Mouse (Mus musculus) liver, embryonic 11.5 days (tissue): Measurements from ENCODE around the gene Gm16485. TPM values are rescaled to one million over a fixed set of nuclear protein-coding genes. Genes with fewer than 3 reads are reported as not detected.

Experiments
- ATAC-seq: fragments of 200-750 bp; cut with Nextera tagmentation; replicated peaks from 2 replicates; pipeline ENCODE4 v1.8.0; 2017; ENCODE audit warnings: moderate number of reproducible peaks, mild to moderate bottlenecking, moderate TSS enrichment, moderate library complexity; ENCODE audit not compliant: low FRiP score
- DNase-seq: peaks from one replicate; pipeline ENCODE4 v3.0.0-alpha.2; 2017; ENCODE audit warnings: low spot score
- H3K27ac ChIP-seq: fragments of 300-500 bp; sonication (generic); 2 replicates; pipeline ENCODE4 v1.5.1; 2014; ENCODE audit warnings: mild to moderate bottlenecking, low read depth, low read length, control low read depth
- H3K27me3 ChIP-seq: fragments of 300-500 bp; sonication (generic); replicated peaks from 2 replicates; pipeline ENCODE4 v1.6.1; 2014; ENCODE audit warnings: low read length, mixed read lengths; ENCODE audit not compliant: control insufficient read depth, insufficient read depth
- H3K36me3 ChIP-seq: fragments of 300-500 bp; sonication (generic); 2 replicates; pipeline ENCODE4 v1.6.1; 2014; ENCODE audit warnings: mild to moderate bottlenecking, low read length, moderate library complexity, mixed read lengths; ENCODE audit not compliant: control insufficient read depth, insufficient read depth
- H3K4me1 ChIP-seq: fragments of 300-500 bp; sonication (generic); replicated peaks from 2 replicates; pipeline ENCODE4 v1.6.1; 2014; ENCODE audit warnings: low read length, mixed read lengths; ENCODE audit not compliant: control insufficient read depth, insufficient read depth
- H3K4me2 ChIP-seq: fragments of 300-500 bp; sonication (generic); 2 replicates; pipeline ENCODE4 v1.6.1; 2014; ENCODE audit warnings: mild to moderate bottlenecking, control low read depth, moderate library complexity
- H3K4me3 ChIP-seq: fragments of 300-500 bp; sonication (generic); 2 replicates; pipeline ENCODE4 v1.5.1; 2014; ENCODE audit warnings: low read depth, low read length, control low read depth
- H3K9ac ChIP-seq: fragments of 300-500 bp; sonication (generic); 2 replicates; pipeline ENCODE4 v1.6.1; 2014; ENCODE audit warnings: low read depth, low read length, control low read depth
- H3K9me3 ChIP-seq: fragments of 300-500 bp; sonication (generic); 2 replicates; pipeline ENCODE4 v1.6.1; 2016; ENCODE audit warnings: low read length, inconsistent platforms, mixed read lengths; ENCODE audit not compliant: control insufficient read depth
- WGBS: fragments of 180-500 bp; shearing (Covaris S2); extraction: QIAGEN DNeasy Blood & Tissue Kit; methylation state at CpG from one replicate; pipeline ENCODE4 v1.1.7; 2014; 5-methylcytosine and 5-hydroxymethylcytosine counted together
- polyA plus RNA-seq: library from polyadenylated mRNA; unstranded; fragments of >200 nt; fragmentation: Nextera tagmentation; extraction: Ambion mirVana; gene quantifications from 2 replicates; pipeline ENCODE4 v1.2.1, GENCODE M21; 2014

Gene Gm16485
- polyA plus RNA-seq, 1 experiment from 2014 or later = not detected

GRCm38 (mm10) chr9:9001170-9001569 is 29.6 kb downstream of the Gm16485 start:
- Histone ChIP-seq H3K36me3 (peaks cover 3% of the 10 kb centered on the region; the same call in 1 of the 2 replicates), H3K4me3 (no peak overlapping the region), H3K9ac (no peak overlapping the region), H3K27me3 (no peaks in the 10 kb centered on the region), H3K4me1 (no peaks in the 10 kb centered on the region), H3K27ac (no peak overlapping the region), H3K9me3 (no peaks in the 10 kb centered on the region), H3K4me2 (no peak overlapping the region)
- ATAC-seq = no peak
- DNase-seq = no peak

GRCm38 (mm10) chr9:9015108-9015507 is 43.5 kb downstream of the Gm16485 start:
- Histone ChIP-seq H3K4me2 (no peak overlapping the region), H3K4me3 (no peak overlapping the region), H3K36me3 (no peaks in the 10 kb centered on the region; the same call in 1 of the 2 replicates), H3K9me3 (no peaks in the 10 kb centered on the region), H3K9ac (no peak overlapping the region), H3K27ac (no peak overlapping the region), H3K4me1 (no peaks in the 10 kb centered on the region), H3K27me3 (no peaks in the 10 kb centered on the region)
- 83% methylated on average over 2 of the region's 2 CpGs for WGBS
- ATAC-seq (no peak), DNase-seq (no peak)

Other genes with a start within 250 kb of the Gm16485 start
- 0.03 and 0.04 TPM in 2 replicates for gene Pgr, start 72.0 kb upstream of the Gm16485 start, polyA plus RNA-seq